Mouse (Mus musculus): ENCODE results near the gene Frmd4b.

Gene Frmd4b

GRCm38 (mm10) chr6:97520566-97520965, 96.8 kb downstream of the Frmd4b start:
- no peak for DNase-seq (ENCODE audit: low spot score in 2 of 2)

GRCm38 (mm10) chr6:97519553-97519952, 97.8 kb downstream of the Frmd4b start:
- DNase-seq (ENCODE audit: low spot score in 2 of 2), result no peak

GRCm38 (mm10) chr6:97518467-97518866, 98.9 kb downstream of the Frmd4b start:
- no peak for DNase-seq (ENCODE audit: low spot score in 2 of 2)

GRCm38 (mm10) chr6:97517616-97518235, 99.6 kb downstream of the Frmd4b start:
- DNase-seq (ENCODE audit: low spot score in 2 of 2), result no peak

GRCm38 (mm10) chr6:97516941-97517340, 100.4 kb downstream of the Frmd4b start:
- DNase-seq (ENCODE audit: low spot score in 2 of 2), result no peak

GRCm38 (mm10) chr6:97510771-97511170, 106.6 kb downstream of the Frmd4b start:
- no peak for DNase-seq (ENCODE audit: low spot score in 2 of 2)

- DNase-seq (ENCODE audit: low spot score in 2 of 2), result no peak
These were observed 107.9 kb downstream of the Frmd4b start for GRCm38 (mm10) chr6:97509434-97509833.

GRCm38 (mm10) chr6:97508480-97508879, 108.9 kb downstream of the Frmd4b start:
- no peak for DNase-seq (ENCODE audit: low spot score in 2 of 2)

GRCm38 (mm10) chr6:97507893-97508292, 109.4 kb downstream of the Frmd4b start:
- DNase-seq (ENCODE audit: low spot score in 2 of 2), result no peak

- peak; percentile 24 to 35 for DNase-seq (ENCODE audit: low spot score in 2 of 2)
These were observed 111.1 kb downstream of the Frmd4b start for GRCm38 (mm10) chr6:97506141-97506650.

- no peak for DNase-seq (ENCODE audit: low spot score in 2 of 2)
These were observed 112.7 kb downstream of the Frmd4b start for GRCm38 (mm10) chr6:97504673-97505072.

- no peak for DNase-seq (ENCODE audit: low spot score in 2 of 2)
These were observed 116.3 kb downstream of the Frmd4b start for GRCm38 (mm10) chr6:97501000-97501399.

- no peak for DNase-seq (ENCODE audit: low spot score in 2 of 2)
These were observed 117.1 kb downstream of the Frmd4b start for GRCm38 (mm10) chr6:97500246-97500645.

- DNase-seq (ENCODE audit: low spot score in 2 of 2), result no peak
These were observed 121.3 kb downstream of the Frmd4b start for GRCm38 (mm10) chr6:97496002-97496401.

- DNase-seq (ENCODE audit: low spot score in 2 of 2), result no peak
These were observed 126.3 kb downstream of the Frmd4b start for GRCm38 (mm10) chr6:97491065-97491464.

- DNase-seq (ENCODE audit: low spot score in 2 of 2), result no peak
These were observed 128.5 kb downstream of the Frmd4b start for GRCm38 (mm10) chr6:97488821-97489220.

- no peak for DNase-seq (ENCODE audit: low spot score in 2 of 2)
These were observed 129.1 kb downstream of the Frmd4b start for GRCm38 (mm10) chr6:97488280-97488679.

GRCm38 (mm10) chr6:97487535-97488081, 129.7 kb downstream of the Frmd4b start:
- DNase-seq (ENCODE audit: low spot score in 2 of 2), result no peak

GRCm38 (mm10) chr6:97486813-97487361, 130.5 kb downstream of the Frmd4b start:
- DNase-seq (ENCODE audit: low spot score in 2 of 2), result no peak

- no peak for DNase-seq (ENCODE audit: low spot score in 2 of 2)
These were observed 131.4 kb downstream of the Frmd4b start for GRCm38 (mm10) chr6:97485886-97486386.

GRCm38 (mm10) chr6:97481912-97482311, 135.4 kb downstream of the Frmd4b start:
- DNase-seq (ENCODE audit: low spot score in 2 of 2), result no peak

GRCm38 (mm10) chr6:97478981-97479860, 138.1 kb downstream of the Frmd4b start:
- no peak for DNase-seq (ENCODE audit: low spot score in 2 of 2)

Measured in spleen, postnatal 36 days (tissue).